Mouse (Mus musculus) cerebellum, postnatal 14 days (tissue): Measurements from ENCODE around the gene Gm26897.
A peak's percentile ranks its signal among the peaks of the same experiment; 100 is the strongest.

Experiments used
- DNase-seq, 2 experiments: peaks; one replicate each; pipeline ENCODE4 v3.0.0; 2021; ENCODE audit warnings: mixed read lengths in 2 of 2

Gene Gm26897

GRCm38 (mm10) chr5:111733851-111734250 is at the start of gene Gm26897:
Gene Gm26897 (plus strand): TSS chr5:111733924.
- no peak for DNase-seq

GRCm38 (mm10) chr5:111687370-111687769 is 46.4 kb upstream of the Gm26897 start:
- no peak for DNase-seq

GRCm38 (mm10) chr5:111688584-111688983 is 45.1 kb upstream of the Gm26897 start:
- no peak for DNase-seq

- DNase-seq = no peak
Observed at GRCm38 (mm10) chr5:111697996-111698395, 35.7 kb upstream of the Gm26897 start.

GRCm38 (mm10) chr5:111699711-111700303 is 33.9 kb upstream of the Gm26897 start:
- DNase-seq = no peak

GRCm38 (mm10) chr5:111701634-111702329 is 31.9 kb upstream of the Gm26897 start:
- DNase-seq = no peak

- DNase-seq = no peak
Observed at GRCm38 (mm10) chr5:111703586-111703985, 30.1 kb upstream of the Gm26897 start.

- no peak for DNase-seq
Observed at GRCm38 (mm10) chr5:111704326-111704725, 29.4 kb upstream of the Gm26897 start.

GRCm38 (mm10) chr5:111709195-111709901 is 24.4 kb upstream of the Gm26897 start:
- DNase-seq = no peak

GRCm38 (mm10) chr5:111719018-111719417 is 14.7 kb upstream of the Gm26897 start:
- DNase-seq = no peak

- peak; percentile 14 to 33 for DNase-seq
Observed at GRCm38 (mm10) chr5:111720726-111721125, 13.0 kb upstream of the Gm26897 start.

- DNase-seq = peak; percentile 58 to 64
Observed at GRCm38 (mm10) chr5:111724713-111725112, 9.0 kb upstream of the Gm26897 start.

GRCm38 (mm10) chr5:111725195-111725920 is 8.4 kb upstream of the Gm26897 start:
- peak; percentile 54 to 59 for DNase-seq

- no peak for DNase-seq
Observed at GRCm38 (mm10) chr5:111728411-111728810, 5.3 kb upstream of the Gm26897 start.

GRCm38 (mm10) chr5:111730560-111731167 is 3.1 kb upstream of the Gm26897 start:
- no peak for DNase-seq

- no peak for DNase-seq
Observed at GRCm38 (mm10) chr5:111732194-111732593, 1.5 kb upstream of the Gm26897 start.

- DNase-seq = no peak
Observed at GRCm38 (mm10) chr5:111739480-111739879, 5.8 kb downstream of the Gm26897 start.

- no peak for DNase-seq
Observed at GRCm38 (mm10) chr5:111740384-111741275, 6.9 kb downstream of the Gm26897 start.

- no peak for DNase-seq
Observed at GRCm38 (mm10) chr5:111741352-111741751, 7.6 kb downstream of the Gm26897 start.

- DNase-seq = no peak
Observed at GRCm38 (mm10) chr5:111742290-111742898, 8.7 kb downstream of the Gm26897 start.

GRCm38 (mm10) chr5:111749599-111749998 is 15.9 kb downstream of the Gm26897 start:
- DNase-seq = no peak
